Mouse (Mus musculus): Measurements from ENCODE around the gene Epha1. TPM values are rescaled to one million over a fixed set of nuclear protein-coding genes. Genes with fewer than 3 reads are reported as not detected.

The Epha1 gene
- polyA plus RNA-seq, 1 experiment from 2014 or later = 2.0 TPM

- peaks cover 26% of the 10 kb centered on the region for H3K4me1 ChIP-seq
- peaks cover 44% of the 10 kb centered on the region for H3K27me3 ChIP-seq (ENCODE audit: poor library complexity, severe bottlenecking)
- peak; percentile 69 for DNase-seq (ENCODE audit: extremely low spot score, low spot score)
- peaks cover 3% of the 10 kb centered on the region; the same call in 1 of the 2 replicates for H3K36me3 ChIP-seq (replicated peaks)
- under 1% methylated on average over 52 of the region's 68 CpGs for WGBS
- H3K4me3 ChIP-seq = peak within 1 kb of the TSS; percentile 83
- H3K9me3 ChIP-seq = no peaks in the 10 kb centered on the region
- H3K27ac ChIP-seq = peak within 1 kb of the TSS; percentile 93
Measured at GRCm38 (mm10) chr6:42324482-42325267, 48.4 kb downstream of the Epha1 start, which contains the start of gene Fam131b. Gene Fam131b, minus strand, starts transcription at chr6:42324643.

GRCm38 (mm10) chr6:42324067-42324481 is 49.0 kb downstream of the Epha1 start:
- DNase-seq (ENCODE audit: extremely low spot score, low spot score) = peak; percentile 44
- Histone ChIP-seq H3K4me3 (peak overlapping the region; percentile 83), H3K27ac (peak overlapping the region; percentile 93), H3K27me3 (ENCODE audit: poor library complexity, severe bottlenecking) (peaks cover 44% of the 10 kb centered on the region), H3K4me1 (peaks cover 26% of the 10 kb centered on the region), H3K36me3 (replicated peaks) (peaks cover 3% of the 10 kb centered on the region; the same call in 1 of the 2 replicates), H3K9me3 (no peaks in the 10 kb centered on the region)
- 0% methylated on average over 25 of the region's 32 CpGs for WGBS

GRCm38 (mm10) chr6:42323371-42324066 is 49.5 kb downstream of the Epha1 start:
- H3K27ac ChIP-seq = peak overlapping the region; percentile 93
- no peaks in the 10 kb centered on the region for H3K9me3 ChIP-seq
- H3K4me3 ChIP-seq = peak overlapping the region; percentile 83
- H3K27me3 ChIP-seq (ENCODE audit: poor library complexity, severe bottlenecking) = peaks cover 44% of the 10 kb centered on the region
- WGBS = under 1% methylated on average over 28 of the region's 28 CpGs
- peaks cover 26% of the 10 kb centered on the region for H3K4me1 ChIP-seq
- DNase-seq (ENCODE audit: extremely low spot score, low spot score) = peak; percentile 22
- peaks cover 7% of the 10 kb centered on the region for H3K36me3 ChIP-seq (replicated peaks)

- DNase-seq (ENCODE audit: extremely low spot score, low spot score) = no peak
- Histone ChIP-seq H3K36me3 (replicated peaks) (peaks cover 46% of the 10 kb centered on the region), H3K9me3 (no peaks in the 10 kb centered on the region)
Measured at GRCm38 (mm10) chr6:42318293-42318692, 54.8 kb downstream of the Epha1 start.

GRCm38 (mm10) chr6:42310427-42311053 is 62.5 kb downstream of the Epha1 start:
- WGBS = 88% methylated on average over 2 of the region's 2 CpGs
- no peaks in the 10 kb centered on the region for H3K27me3 ChIP-seq (ENCODE audit: poor library complexity, severe bottlenecking)
- no peaks in the 10 kb centered on the region for H3K4me1 ChIP-seq
- H3K36me3 ChIP-seq (replicated peaks) = peaks cover 85% of the 10 kb centered on the region
- DNase-seq (ENCODE audit: extremely low spot score, low spot score) = no peak
- H3K4me3 ChIP-seq = no peak overlapping the region
- no peaks in the 10 kb centered on the region for H3K9me3 ChIP-seq
- H3K27ac ChIP-seq = no peak overlapping the region

More at GRCm38 (mm10) chr6:42318293-42318692, 54.8 kb downstream of the Epha1 start:
- no peak overlapping the region for H3K4me3 ChIP-seq
- peaks cover 28% of the 10 kb centered on the region for H3K27me3 ChIP-seq (ENCODE audit: poor library complexity, severe bottlenecking)
- no peak overlapping the region for H3K27ac ChIP-seq
- H3K4me1 ChIP-seq = peaks cover 6% of the 10 kb centered on the region
- 86% methylated on average over 4 of the region's 4 CpGs for whole genome bisulfite sequencing

- DNase-seq (ENCODE audit: extremely low spot score, low spot score) = no peak
- peaks cover 90% of the 10 kb centered on the region for H3K36me3 ChIP-seq (replicated peaks)
- 55% methylated on average over 8 of the region's 8 CpGs for WGBS
Measured at GRCm38 (mm10) chr6:42309816-42310378, 63.2 kb downstream of the Epha1 start.

More at GRCm38 (mm10) chr6:42309816-42310378, 63.2 kb downstream of the Epha1 start:
- Histone ChIP-seq H3K9me3 (no peaks in the 10 kb centered on the region), H3K4me3 (no peak overlapping the region), H3K27ac (no peak overlapping the region), H3K4me1 (no peaks in the 10 kb centered on the region), H3K27me3 (ENCODE audit: poor library complexity, severe bottlenecking) (no peaks in the 10 kb centered on the region)

Other genes starting within 250 kb of the Epha1 start
- gene Tas2r139, start 232.3 kb downstream of the Epha1 start, polyA plus RNA-seq (2016; fragmentation: Nextera tagmentation; extraction: Ambion mirVana) = not detected in 2 replicates
- not detected in 2 replicates for gene Tas2r144, start 157.9 kb downstream of the Epha1 start, polyA plus RNA-seq (2016; fragmentation: Nextera tagmentation; extraction: Ambion mirVana)
- 18.3 and 18.5 TPM in 2 replicates for gene Gstk1, start 127.3 kb downstream of the Epha1 start, polyA plus RNA-seq (2016; fragmentation: Nextera tagmentation; extraction: Ambion mirVana)
- gene Tmem139, start 111.3 kb downstream of the Epha1 start, polyA plus RNA-seq (2016; fragmentation: Nextera tagmentation; extraction: Ambion mirVana) = 0.36 and 0.41 TPM in 2 replicates
- 80.3 and 83.9 TPM in 2 replicates for gene Casp2, start 108.3 kb downstream of the Epha1 start, polyA plus RNA-seq (2016; fragmentation: Nextera tagmentation; extraction: Ambion mirVana)
- gene Clcn1, start 86.6 kb downstream of the Epha1 start, polyA plus RNA-seq (2016; fragmentation: Nextera tagmentation; extraction: Ambion mirVana) = 1.2 and 1.5 TPM in 2 replicates
- gene Fam131b, start 48.6 kb downstream of the Epha1 start, polyA plus RNA-seq (2016; fragmentation: Nextera tagmentation; extraction: Ambion mirVana) = 1.5 and 1.6 TPM in 2 replicates
- 79.3 and 80.8 TPM in 2 replicates for gene Zyx, start 23.6 kb downstream of the Epha1 start, polyA plus RNA-seq (2016; fragmentation: Nextera tagmentation; extraction: Ambion mirVana)
- gene Tas2r143, start 27.0 kb upstream of the Epha1 start, polyA plus RNA-seq (2016; fragmentation: Nextera tagmentation; extraction: Ambion mirVana) = not detected in 2 replicates
- gene Tas2r135, start 32.2 kb upstream of the Epha1 start, polyA plus RNA-seq (2016; fragmentation: Nextera tagmentation; extraction: Ambion mirVana) = not detected in 2 replicates
- gene Tas2r126, start 61.3 kb upstream of the Epha1 start, polyA plus RNA-seq (2016; fragmentation: Nextera tagmentation; extraction: Ambion mirVana) = not detected in 2 replicates
- gene Olfr458, start 91.9 kb upstream of the Epha1 start, polyA plus RNA-seq (2016; fragmentation: Nextera tagmentation; extraction: Ambion mirVana) = not detected in 2 replicates
- not detected in 2 replicates for gene Olfr457, start 103.1 kb upstream of the Epha1 start, polyA plus RNA-seq (2016; fragmentation: Nextera tagmentation; extraction: Ambion mirVana)
- not detected in 2 replicates for gene Olfr456, start 113.9 kb upstream of the Epha1 start, polyA plus RNA-seq (2016; fragmentation: Nextera tagmentation; extraction: Ambion mirVana)
- not detected in 2 replicates for gene Olfr455, start 174.3 kb upstream of the Epha1 start, polyA plus RNA-seq (2016; fragmentation: Nextera tagmentation; extraction: Ambion mirVana)
- gene Tcaf3, start 224.4 kb upstream of the Epha1 start, polyA plus RNA-seq (2016; fragmentation: Nextera tagmentation; extraction: Ambion mirVana) = not detected in 2 replicates